Mouse (Mus musculus): ENCODE results near the gene Edc3.

DNA sequence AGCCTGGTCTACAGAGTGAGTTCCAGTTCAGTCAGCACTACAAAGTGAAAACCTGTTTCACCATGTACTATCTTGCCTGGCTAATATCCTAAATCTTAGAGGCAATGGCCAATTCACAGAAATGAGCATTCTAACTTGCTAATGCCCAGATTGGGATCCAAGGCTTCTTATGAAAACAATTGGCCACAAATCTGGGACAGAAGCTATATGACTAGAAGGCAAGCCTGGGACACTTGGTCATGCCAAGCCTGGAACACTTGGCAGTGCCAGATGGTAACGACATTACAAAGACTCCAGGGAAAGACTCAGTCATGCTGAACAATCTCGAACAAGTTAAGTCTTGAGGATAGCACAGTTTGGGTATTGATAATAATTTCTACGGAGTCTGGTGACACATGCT, 1.8 kb upstream of the Edc3 start:
- TF ChIP-seq CTCF (IDR thresholded peaks at IDR 0.05; ENCODE audit: extremely low read depth, insufficient read depth, low read length) (no peak), POLR2A (IDR thresholded peaks at IDR 0.05; ENCODE audit: extremely low read depth, insufficient read depth, low read length) (no peak)
